Mouse (Mus musculus): ENCODE data around the gene Il17d.

DNA sequence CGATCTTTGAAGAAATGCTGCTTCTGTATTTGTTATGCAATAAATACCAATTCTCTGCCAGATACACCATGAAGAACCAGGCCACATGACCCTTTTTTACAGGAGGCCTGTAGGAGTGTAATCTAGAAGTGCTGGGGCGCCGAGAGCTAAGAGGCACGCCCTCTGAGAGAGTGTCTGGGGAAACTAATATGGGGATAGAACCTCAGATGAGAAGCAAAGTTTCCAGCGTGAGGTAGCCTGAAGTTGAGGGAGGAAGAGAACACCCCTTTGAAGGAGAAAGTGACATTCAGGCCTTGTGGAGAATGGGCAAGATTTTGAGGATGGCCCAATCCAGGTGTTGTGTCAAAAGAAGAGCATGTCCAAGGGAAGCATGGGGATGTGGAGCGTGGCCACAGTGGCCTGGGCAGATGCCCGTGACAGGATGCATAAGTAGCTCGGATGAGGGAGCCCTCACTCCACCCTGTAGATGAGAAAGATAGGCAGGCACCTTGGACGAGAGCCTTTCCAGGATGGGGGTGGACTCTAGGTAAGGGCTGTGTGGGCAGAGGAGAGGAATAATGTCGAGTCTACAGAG lies 1.6 kb downstream of the Il17d start:
- TF ChIP-seq CTCF (IDR thresholded peaks at IDR 0.05; ENCODE audit: extremely low read depth, insufficient read depth, low read length): no peak
- no peak for TF ChIP-seq POLR2A (IDR thresholded peaks at IDR 0.05; ENCODE audit: extremely low read depth, insufficient read depth, low read length)

Data from cortical plate, adult 2 months (tissue).